Mouse (Mus musculus) kidney, embryonic 15.5 days (tissue): Measurements from ENCODE around the gene Plekha7. TPM values are rescaled to one million over a fixed set of nuclear protein-coding genes. Genes with fewer than 3 reads are reported as not detected.

Experiments
- ATAC-seq: fragments of 200-750 bp; cut with Nextera tagmentation; replicated peaks from 2 replicates; pipeline ENCODE4 v1.8.0; 2017; ENCODE audit warnings: moderate TSS enrichment; ENCODE audit not compliant: low FRiP score
- H3K27ac ChIP-seq: fragments of 300-500 bp; sonication (generic); 2 replicates; pipeline ENCODE4 v1.5.1; 2015; ENCODE audit warnings: mild to moderate bottlenecking, inconsistent platforms
- H3K27me3 ChIP-seq: fragments of 300-500 bp; sonication (generic); 2 replicates; pipeline ENCODE4 v1.6.1; 2015; ENCODE audit warnings: inconsistent platforms
- H3K36me3 ChIP-seq: fragments of 300-500 bp; sonication (generic); 2 replicates; pipeline ENCODE4 v1.6.1; 2015; ENCODE audit warnings: inconsistent platforms
- H3K4me1 ChIP-seq: fragments of 300-500 bp; sonication (generic); 2 replicates; pipeline ENCODE4 v1.6.1; 2015; ENCODE audit warnings: inconsistent platforms
- H3K4me2 ChIP-seq: fragments of 300-500 bp; sonication (generic); 2 replicates; pipeline ENCODE4 v1.6.1; 2015; ENCODE audit warnings: moderate library complexity, mild to moderate bottlenecking, inconsistent platforms
- H3K4me3 ChIP-seq: fragments of 300-500 bp; sonication (generic); replicated peaks from 2 replicates; pipeline ENCODE4 v1.5.1; 2015; ENCODE audit warnings: mild to moderate bottlenecking, inconsistent platforms
- H3K9ac ChIP-seq: fragments of 300-500 bp; sonication (generic); 2 replicates; pipeline ENCODE4 v1.6.1; 2015; ENCODE audit warnings: mild to moderate bottlenecking, inconsistent platforms
- H3K9me3 ChIP-seq: fragments of 300-500 bp; sonication (generic); replicated peaks from 2 replicates; pipeline ENCODE4 v1.6.1; 2016; ENCODE audit warnings: inconsistent platforms
- WGBS: fragments of 180-500 bp; shearing (Covaris S2); methylation state at CpG from one replicate; pipeline ENCODE4 v1.1.7; 2015; ENCODE audit warnings: mixed read lengths; 5-methylcytosine and 5-hydroxymethylcytosine counted together
- polyA plus RNA-seq: library from polyadenylated mRNA; unstranded; fragments of >200 nt; fragmentation: Nextera tagmentation; extraction: Ambion mirVana; gene quantifications from 2 replicates; pipeline ENCODE4 v1.2.1, GENCODE M21; 2015

Gene Plekha7
- polyA plus RNA-seq, 1 experiment from 2014 or later, result 14.1 TPM

DNA sequence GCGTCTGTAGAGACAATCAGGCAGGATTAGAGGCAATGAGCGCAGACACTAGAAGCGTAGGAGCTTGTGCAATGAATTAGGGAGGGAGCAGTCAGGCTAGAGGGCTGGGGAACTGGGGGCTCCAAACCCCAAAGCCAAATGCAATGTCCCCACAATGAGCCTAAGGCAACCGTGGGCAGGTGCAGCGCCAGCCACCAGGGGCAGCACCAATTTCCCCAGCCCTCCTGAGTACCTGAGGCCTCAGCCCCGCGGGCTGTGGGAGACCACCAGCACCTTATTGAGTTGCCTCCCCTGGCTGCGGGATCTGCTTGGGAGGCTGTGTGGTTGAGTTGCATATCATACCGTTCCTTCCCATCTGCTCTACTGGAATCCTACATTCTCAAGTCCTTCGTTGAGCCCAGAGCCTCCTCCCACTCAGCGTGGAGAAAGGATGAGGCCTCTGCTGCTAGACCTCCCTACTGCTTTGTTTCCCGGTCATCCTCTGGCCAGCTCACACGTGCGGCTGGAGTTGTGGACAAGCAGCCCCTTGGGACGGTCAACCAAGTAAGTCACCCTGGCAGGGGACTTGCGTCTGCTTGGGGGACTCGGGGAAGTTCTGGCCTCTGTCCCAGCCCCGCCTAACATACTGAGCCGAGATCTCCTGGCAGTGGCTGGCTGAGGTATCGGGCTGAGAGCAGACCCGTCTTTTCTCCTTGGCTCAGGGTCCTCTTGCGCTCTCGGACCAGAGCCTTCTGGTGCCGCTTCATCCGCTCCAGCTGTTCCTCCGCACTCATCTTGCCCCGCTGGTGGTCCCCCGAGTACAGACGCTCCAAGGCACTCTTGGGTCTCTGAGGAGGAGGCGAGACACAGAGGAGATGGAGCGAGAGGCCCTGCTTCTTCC, 173.5 kb downstream of the Plekha7 start:
- no peak overlapping the region for H3K4me3 ChIP-seq
- WGBS, result 74% methylated on average over 31 of the region's 31 CpGs
- no peaks in the 10 kb centered on the region for H3K9me3 ChIP-seq
- H3K36me3 ChIP-seq, result no peaks in the 10 kb centered on the region
- no peaks in the 10 kb centered on the region for H3K27me3 ChIP-seq
- H3K4me2 ChIP-seq, result no peak overlapping the region
- no peak for ATAC-seq
- H3K9ac ChIP-seq, result no peak overlapping the region
- no peak overlapping the region for H3K27ac ChIP-seq
- H3K4me1 ChIP-seq, result peaks cover 3% of the 10 kb centered on the region; the same call in 1 of the 2 replicates

DNA sequence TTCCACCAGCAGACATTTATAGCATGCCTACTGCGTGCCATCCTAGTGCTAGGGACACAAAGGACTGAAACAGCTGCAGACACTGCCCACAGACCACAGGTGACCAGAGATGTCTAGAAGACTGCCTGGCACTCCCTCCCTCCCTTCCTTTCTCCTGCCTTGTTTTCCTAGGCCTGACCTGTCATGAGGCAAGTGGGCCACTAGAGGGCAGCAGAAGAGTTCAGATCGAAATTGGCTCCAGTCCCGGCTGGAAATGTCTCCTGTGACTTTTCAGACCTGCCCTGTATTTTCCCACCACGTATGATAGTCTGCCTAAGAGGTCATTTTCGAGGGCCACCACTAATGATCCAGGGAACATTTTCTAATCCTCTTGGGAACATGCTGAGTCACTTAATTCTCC, 176.1 kb downstream of the Plekha7 start:
- Histone ChIP-seq H3K9me3 (no peaks in the 10 kb centered on the region), H3K4me3 (no peak overlapping the region), H3K27ac (no peak overlapping the region), H3K9ac (no peak overlapping the region), H3K4me2 (no peak overlapping the region), H3K4me1 (peaks cover 3% of the 10 kb centered on the region; the same call in 1 of the 2 replicates), H3K27me3 (no peaks in the 10 kb centered on the region), H3K36me3 (no peaks in the 10 kb centered on the region)
- peak; percentile 37; the same call in 1 of the 2 replicates for ATAC-seq
- 8% methylated on average over 5 of the region's 5 CpGs for WGBS

DNA sequence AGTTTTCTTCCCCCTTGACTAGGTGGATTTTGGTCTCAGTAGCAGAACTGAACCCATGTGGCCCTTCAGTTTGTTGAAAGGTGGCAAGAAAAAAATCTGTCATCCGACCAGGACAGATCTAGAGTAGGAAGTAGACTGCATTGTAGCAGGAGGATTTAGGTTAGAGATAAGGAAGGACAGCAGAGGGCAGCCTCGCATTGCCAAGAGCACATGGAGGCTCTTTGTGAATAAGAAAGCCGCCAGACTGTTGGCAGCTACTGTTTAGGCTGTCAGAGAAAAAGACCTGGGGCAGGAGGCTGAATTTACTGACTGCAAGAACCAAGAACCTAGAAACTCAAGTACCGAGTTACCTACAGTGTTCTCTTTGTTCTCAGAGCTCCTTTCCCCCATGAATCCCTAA, 176.8 kb downstream of the Plekha7 start:
- Histone ChIP-seq H3K27ac (no peak overlapping the region), H3K36me3 (0 out of 2 replicates have a peak, but pooled peaks cover 3% of the 10 kb centered on the region), H3K9ac (no peak overlapping the region), H3K9me3 (no peaks in the 10 kb centered on the region), H3K4me2 (no peak overlapping the region), H3K27me3 (no peaks in the 10 kb centered on the region), H3K4me1 (peaks cover 3% of the 10 kb centered on the region; the same call in 1 of the 2 replicates), H3K4me3 (no peak overlapping the region)
- 26% methylated on average over 4 of the region's 4 CpGs for WGBS
- ATAC-seq, result no peak

DNA sequence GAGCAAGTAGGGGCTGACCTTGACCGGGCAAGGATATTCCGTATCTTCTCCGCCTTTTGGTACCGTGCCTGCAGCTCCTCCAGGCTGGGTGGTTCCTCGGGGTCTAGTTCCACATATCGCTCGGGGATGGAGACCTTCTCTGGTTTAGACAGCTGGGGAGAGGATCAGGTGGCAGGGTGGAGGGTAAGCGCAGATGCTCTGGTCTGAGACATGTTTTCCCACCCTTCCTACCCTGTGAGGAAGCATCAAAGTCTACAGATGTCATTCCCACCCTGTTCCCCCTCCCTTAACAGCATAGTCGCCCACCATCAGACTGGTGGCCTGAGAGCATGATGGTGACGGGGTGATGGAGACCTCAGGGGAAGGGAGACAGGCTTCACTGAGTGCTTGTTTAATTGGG, 178.8 kb downstream of the Plekha7 start:
- no peak overlapping the region for H3K4me3 ChIP-seq
- peaks cover 3% of the 10 kb centered on the region; the same call in 1 of the 2 replicates for H3K4me1 ChIP-seq
- H3K36me3 ChIP-seq, result peaks cover 3% of the 10 kb centered on the region; the same call in 1 of the 2 replicates
- peak; percentile 12; the same call in 1 of the 2 replicates for ATAC-seq
- H3K9me3 ChIP-seq, result no peaks in the 10 kb centered on the region
- no peak overlapping the region for H3K4me2 ChIP-seq
- 61% methylated on average over 10 of the region's 10 CpGs for WGBS
- no peaks in the 10 kb centered on the region for H3K27me3 ChIP-seq
- H3K9ac ChIP-seq, result no peak overlapping the region
- no peak overlapping the region for H3K27ac ChIP-seq

DNA sequence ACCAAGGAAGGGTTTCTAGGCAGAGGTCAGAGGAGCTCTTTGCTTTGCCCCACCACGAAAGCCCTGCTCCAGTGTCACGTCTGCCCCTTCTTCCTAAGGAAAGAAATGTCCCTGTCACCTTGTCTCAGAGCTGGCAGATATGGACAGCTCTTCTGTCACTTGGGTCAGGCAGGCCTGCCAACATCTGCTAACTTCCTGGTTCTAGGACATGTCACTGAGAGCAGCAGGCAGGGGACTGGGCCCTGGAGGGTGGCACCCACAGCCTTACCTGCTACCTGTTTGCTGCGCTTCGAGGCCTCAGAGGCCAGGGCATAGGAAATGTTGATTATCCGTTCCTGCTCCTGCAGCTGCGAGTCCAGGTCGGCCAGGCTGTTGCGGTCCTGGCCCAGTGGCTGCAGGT, 179.9 kb downstream of the Plekha7 start:
- H3K9ac ChIP-seq, result no peak overlapping the region
- 91% methylated on average over 8 of the region's 8 CpGs for WGBS
- no peak overlapping the region for H3K4me2 ChIP-seq
- H3K27ac ChIP-seq, result no peak overlapping the region
- H3K4me1 ChIP-seq, result peaks cover 3% of the 10 kb centered on the region; the same call in 1 of the 2 replicates
- H3K4me3 ChIP-seq, result no peak overlapping the region
- no peak for ATAC-seq
- no peaks in the 10 kb centered on the region for H3K27me3 ChIP-seq
- H3K9me3 ChIP-seq, result no peaks in the 10 kb centered on the region
- H3K36me3 ChIP-seq, result peaks cover 3% of the 10 kb centered on the region; the same call in 1 of the 2 replicates

DNA sequence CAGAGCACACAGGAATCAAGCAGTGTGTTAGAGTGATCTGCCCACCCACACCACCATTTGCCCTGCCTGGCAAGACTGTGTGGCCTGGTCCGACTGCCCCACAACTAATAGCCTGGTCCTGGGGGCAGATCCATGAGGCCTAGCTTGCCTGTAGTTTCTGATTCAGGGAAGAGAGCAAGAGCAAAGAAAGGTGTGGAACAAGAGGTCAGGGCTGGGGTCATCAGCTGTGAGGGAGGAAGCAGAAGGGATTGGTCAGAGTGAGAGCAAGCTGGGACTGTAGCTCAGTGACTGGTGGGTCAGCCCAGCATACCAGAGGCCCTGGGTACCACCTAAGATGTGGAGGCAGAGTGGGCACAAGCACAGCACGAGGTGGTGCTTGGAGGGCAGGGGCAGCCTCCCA, 181.1 kb downstream of the Plekha7 start:
- 74% methylated on average over 2 of the region's 2 CpGs for WGBS
- Histone ChIP-seq H3K4me1 (peaks cover 3% of the 10 kb centered on the region; the same call in 1 of the 2 replicates), H3K27me3 (no peaks in the 10 kb centered on the region), H3K4me3 (no peak overlapping the region), H3K4me2 (no peak overlapping the region), H3K36me3 (peaks cover 3% of the 10 kb centered on the region; the same call in 1 of the 2 replicates), H3K9ac (no peak overlapping the region), H3K27ac (no peak overlapping the region), H3K9me3 (no peaks in the 10 kb centered on the region)
- no peak for ATAC-seq

DNA sequence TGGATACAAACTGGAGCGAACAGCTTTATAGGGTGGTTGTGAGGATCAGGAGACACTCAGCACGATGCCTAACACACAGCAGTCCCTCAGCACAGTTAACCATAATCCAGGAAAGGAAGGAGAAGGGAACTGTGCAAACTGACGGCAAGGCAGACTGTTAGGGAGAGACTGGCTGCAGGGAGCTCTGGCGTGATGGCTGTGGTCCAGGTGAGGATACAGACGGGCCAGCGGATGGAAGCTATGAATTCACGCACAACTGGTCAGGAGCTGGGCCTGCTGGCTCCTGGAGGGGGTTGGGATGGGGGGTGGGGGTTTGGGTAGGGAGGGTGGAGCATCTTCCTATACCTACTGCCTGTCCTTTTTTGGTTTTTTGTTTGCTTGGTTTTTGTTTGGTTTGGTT, 182.5 kb downstream of the Plekha7 start:
- H3K4me1 ChIP-seq, result no peaks in the 10 kb centered on the region
- H3K9me3 ChIP-seq, result no peaks in the 10 kb centered on the region
- H3K36me3 ChIP-seq, result peaks cover 3% of the 10 kb centered on the region; the same call in 1 of the 2 replicates
- H3K4me3 ChIP-seq, result no peak overlapping the region
- 69% methylated on average over 7 of the region's 7 CpGs for WGBS
- ATAC-seq, result no peak
- no peak overlapping the region for H3K27ac ChIP-seq
- H3K27me3 ChIP-seq, result no peaks in the 10 kb centered on the region
- no peak overlapping the region for H3K4me2 ChIP-seq
- H3K9ac ChIP-seq, result no peak overlapping the region

DNA sequence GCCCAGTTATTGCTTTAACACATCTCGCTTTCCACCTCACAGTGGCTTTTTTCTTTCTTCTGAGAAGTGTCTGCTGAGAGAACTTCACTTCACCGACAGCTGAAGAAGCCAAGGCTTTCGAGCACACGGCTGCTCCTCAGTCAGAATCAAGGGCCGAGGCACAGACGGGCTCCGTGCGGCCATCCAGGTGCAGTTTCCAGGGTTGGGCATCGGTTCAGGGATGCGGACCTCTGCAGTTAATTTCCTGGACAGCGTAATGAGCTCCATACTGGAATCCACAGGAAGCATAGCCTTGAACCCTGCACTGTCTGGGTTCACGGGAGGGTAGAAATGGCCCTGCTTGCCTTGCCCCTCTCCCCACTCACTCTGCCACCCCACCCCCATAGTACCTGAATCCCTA, 184.1 kb downstream of the Plekha7 start:
- Histone ChIP-seq H3K4me3 (no peak overlapping the region), H3K4me2 (no peak overlapping the region), H3K9me3 (no peaks in the 10 kb centered on the region), H3K9ac (no peak overlapping the region), H3K36me3 (peaks cover 3% of the 10 kb centered on the region; the same call in 1 of the 2 replicates), H3K27me3 (no peaks in the 10 kb centered on the region), H3K27ac (no peak overlapping the region), H3K4me1 (no peaks in the 10 kb centered on the region)
- ATAC-seq, result no peak
- 84% methylated on average over 12 of the region's 12 CpGs for WGBS

DNA sequence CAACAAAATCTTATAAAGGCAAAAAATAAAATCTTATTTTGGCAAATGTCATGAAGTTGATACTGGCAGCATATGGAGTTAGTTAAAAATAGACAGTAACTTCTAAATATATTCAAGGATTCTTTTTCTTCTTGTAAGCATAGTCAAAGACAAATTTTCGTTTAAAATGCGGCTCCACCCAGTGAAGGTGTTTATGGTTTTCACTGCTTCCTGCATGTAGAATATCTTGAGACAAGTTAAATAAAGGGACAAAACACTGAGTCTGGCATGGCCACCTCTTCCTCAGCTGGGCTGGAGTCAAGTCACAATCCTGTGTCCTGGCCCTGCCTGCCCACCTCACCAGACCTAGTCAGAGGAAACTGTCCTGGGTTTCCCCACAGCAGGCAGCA, 184.6 kb downstream of the Plekha7 start:
- WGBS, result 83% methylated on average over 2 of the region's 2 CpGs

DNA sequence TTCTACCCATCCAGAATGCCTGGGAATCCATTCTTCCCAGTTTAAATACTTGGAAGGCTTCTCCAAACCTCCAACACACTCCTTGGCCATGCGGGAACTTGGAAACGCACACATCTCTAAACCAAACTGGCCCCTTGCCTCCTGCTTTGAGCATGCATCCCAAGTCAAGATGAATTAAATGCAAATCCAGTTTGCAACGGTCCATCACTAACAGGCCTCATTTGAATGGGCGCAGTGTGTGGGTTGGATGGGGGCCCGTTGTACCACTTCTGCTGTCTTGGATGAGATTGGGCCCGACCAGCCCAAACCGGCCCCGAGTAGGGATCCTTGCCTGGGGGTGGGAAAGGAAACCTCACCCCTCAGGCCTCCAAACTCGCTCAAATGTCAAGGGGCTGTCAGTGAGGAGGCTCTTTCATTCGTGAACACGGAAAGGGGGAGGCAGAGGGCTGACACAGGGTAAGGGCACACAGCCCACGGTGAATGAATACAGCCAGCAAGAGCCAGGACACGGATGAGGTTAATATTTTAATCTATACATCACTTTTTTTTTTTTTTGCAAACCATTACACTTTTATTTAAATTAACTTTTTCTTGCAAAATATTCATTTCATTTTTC, 185.1 kb downstream of the Plekha7 start:
- H3K4me3 ChIP-seq, result no peak overlapping the region
- H3K27ac ChIP-seq, result no peak overlapping the region
- no peaks in the 10 kb centered on the region for H3K9me3 ChIP-seq
- WGBS, result 74% methylated on average over 13 of the region's 13 CpGs
- no peak for ATAC-seq
- peaks cover 3% of the 10 kb centered on the region; the same call in 1 of the 2 replicates for H3K36me3 ChIP-seq
- no peak overlapping the region for H3K9ac ChIP-seq
- no peak overlapping the region for H3K4me2 ChIP-seq
- no peaks in the 10 kb centered on the region for H3K4me1 ChIP-seq
- H3K27me3 ChIP-seq, result no peaks in the 10 kb centered on the region

More for the DNA sequence above, 184.6 kb downstream of the Plekha7 start:
- no peaks in the 10 kb centered on the region for H3K9me3 ChIP-seq
- H3K9ac ChIP-seq, result no peak overlapping the region
- peaks cover 3% of the 10 kb centered on the region; the same call in 1 of the 2 replicates for H3K36me3 ChIP-seq
- H3K27ac ChIP-seq, result no peak overlapping the region
- ATAC-seq, result no peak
- H3K4me2 ChIP-seq, result no peak overlapping the region
- no peaks in the 10 kb centered on the region for H3K4me1 ChIP-seq
- no peaks in the 10 kb centered on the region for H3K27me3 ChIP-seq
- H3K4me3 ChIP-seq, result no peak overlapping the region

DNA sequence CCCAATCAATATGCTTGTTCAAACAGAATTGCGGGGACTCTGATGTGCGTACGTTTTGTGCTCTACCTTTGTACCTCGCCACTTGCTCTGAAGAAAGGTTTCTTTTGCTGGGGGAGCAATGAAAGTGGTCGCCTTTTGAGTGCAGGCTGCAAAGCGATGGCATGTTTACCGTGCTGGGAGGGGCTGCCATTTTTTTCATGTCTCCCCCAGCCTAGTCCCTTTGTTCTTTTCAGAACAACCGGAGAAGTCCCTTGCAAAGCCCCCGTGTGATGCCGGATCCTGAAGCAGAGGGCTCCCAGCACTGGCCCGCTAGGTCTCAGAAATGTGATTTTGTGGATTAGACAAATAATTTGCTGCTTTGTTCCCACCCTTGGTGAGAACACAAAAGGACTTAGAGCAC, 187.0 kb downstream of the Plekha7 start:
- Histone ChIP-seq H3K9ac (no peak overlapping the region), H3K9me3 (no peaks in the 10 kb centered on the region), H3K36me3 (no peaks in the 10 kb centered on the region; the same call in 1 of the 2 replicates), H3K4me1 (no peaks in the 10 kb centered on the region), H3K4me3 (no peak overlapping the region), H3K4me2 (no peak overlapping the region), H3K27ac (no peak overlapping the region), H3K27me3 (no peaks in the 10 kb centered on the region)
- no peak for ATAC-seq
- 79% methylated on average over 11 of the region's 11 CpGs for WGBS

DNA sequence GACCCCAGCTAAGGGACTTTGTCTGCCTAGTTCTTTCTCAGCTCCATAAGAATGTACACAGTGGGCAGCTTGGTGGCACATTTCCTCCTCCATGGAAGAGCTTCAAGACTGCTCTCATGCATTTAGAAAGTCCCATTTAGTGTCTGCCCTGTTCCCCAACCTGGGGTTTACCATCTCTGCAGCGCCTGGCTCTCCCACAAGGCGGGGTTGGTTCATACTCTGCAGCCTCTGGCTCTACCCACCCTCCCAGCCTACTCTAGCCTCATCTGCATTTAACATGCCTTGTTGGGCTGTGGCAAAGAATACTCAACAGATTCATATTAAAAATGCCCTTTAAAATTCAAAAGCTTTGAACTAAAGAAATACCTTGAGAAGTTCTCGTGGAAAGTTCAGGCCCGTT, 187.4 kb downstream of the Plekha7 start:
- Histone ChIP-seq H3K27ac (no peak overlapping the region), H3K4me1 (no peaks in the 10 kb centered on the region), H3K9me3 (no peaks in the 10 kb centered on the region), H3K4me3 (no peak overlapping the region), H3K4me2 (no peak overlapping the region), H3K36me3 (no peaks in the 10 kb centered on the region; the same call in 1 of the 2 replicates), H3K27me3 (no peaks in the 10 kb centered on the region), H3K9ac (no peak overlapping the region)
- 92% methylated on average over 4 of the region's 4 CpGs for WGBS
- no peak for ATAC-seq
